Mouse (Mus musculus) bone marrow macrophage, adult 2 months (primary cell): Measurements from ENCODE around the gene Gna13.

ENCODE experiments used
- CTCF ChIP-seq: IDR thresholded peaks from 2 replicates; pipeline ENCODE4 v1.5.1; 2012; ENCODE audit warnings: low read depth, mild to moderate bottlenecking, low read length, moderate library complexity
- POLR2A ChIP-seq: IDR thresholded peaks from 2 replicates; pipeline ENCODE4 v1.6.1; 2012; ENCODE audit warnings: mild to moderate bottlenecking, low read depth, low read length, borderline replicate concordance

DNA sequence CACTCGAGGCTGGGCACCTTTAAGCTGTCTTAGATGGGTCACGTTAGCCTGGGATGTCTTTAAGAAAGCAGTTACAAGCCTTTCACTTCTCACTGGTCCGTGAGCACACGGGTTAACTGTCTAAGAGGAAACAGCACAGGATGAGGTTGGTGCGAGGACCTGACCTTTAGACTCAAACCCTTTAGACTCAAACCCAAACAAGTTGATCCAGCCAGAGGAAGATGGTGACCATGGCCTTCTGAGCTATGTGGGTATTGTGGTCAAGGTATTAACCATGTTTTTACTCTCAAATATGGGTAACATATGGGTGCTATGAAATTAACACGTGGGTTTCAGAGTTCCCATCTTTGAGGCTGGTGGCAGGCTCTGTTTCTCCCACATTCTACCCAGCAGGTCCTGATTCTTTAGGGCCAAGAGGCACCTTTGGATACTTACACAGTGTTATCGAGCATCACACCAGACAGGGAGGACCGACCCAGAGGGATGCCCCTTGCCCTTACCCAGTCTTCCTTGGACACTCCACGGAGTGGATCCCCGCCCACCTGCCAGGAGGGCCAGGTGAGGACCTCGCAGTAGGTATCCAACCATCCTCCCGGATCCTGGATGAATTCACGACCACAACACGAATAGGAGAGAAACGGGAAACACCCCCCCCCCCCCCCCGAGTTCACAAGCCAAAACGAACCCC lies 31.8 kb upstream of the Gna13 start:
- TF ChIP-seq CTCF (no peak), POLR2A (no peak)
